Mouse (Mus musculus) adrenal gland (tissue): ENCODE results near the gene Atp6ap2.
"Not testable (repeated sequence)": the region's sequence is repeated elsewhere in the genome, so short reads cannot be mapped to it uniquely, and the experiment has no call there.

Experiments
- intact Hi-C: fragments of 180-260 bp; cut with DNase I; formaldehyde crosslinking; loops from one replicate; pipeline ENCODE4 v1.15.1; 2025
- long read RNA-seq, 2 experiments: library from polyadenylated mRNA; unstranded; transcript quantifications; one replicate each; pipeline ENCODE4 v2.0.0; 2020; ENCODE audit warnings: borderline replicate concordance in 1 of 2; ENCODE audit not compliant: insufficient replicate concordance in 1 of 2

Gene Atp6ap2
- long read RNA-seq, experiment 1, transcript Atp6ap2-201 (9 exons, 2,324 nt), result major isoform, 81 of 85 reads
- long read RNA-seq, experiment 1, partial matches to known transcripts, result 3 of 85 reads
- long read RNA-seq, experiment 1, other reads (novel, unspliced or antisense), result 1 of 85 reads
- long read RNA-seq, experiment 2, transcript Atp6ap2-201 (9 exons, 2,324 nt), result major isoform, 108 of 114 reads
- long read RNA-seq, experiment 2, partial matches to known transcripts, result 4 of 114 reads
- long read RNA-seq, experiment 2, other reads (novel, unspliced or antisense), result 2 of 114 reads

- intact Hi-C loops, result no loop called here
These were observed at the start of gene Atp6ap2 for GRCm38 (mm10) chrX:12587192-12587957. Atp6ap2 (plus strand) TSS chrX:12587801.

GRCm38 (mm10) chrX:12544417-12544816 lies 43.2 kb upstream of the Atp6ap2 start:
- intact Hi-C loops, result loop anchor here (10.0 kb wide), 1 partner anchor 100 kb away; no protein-coding TSS in a partner anchor

- intact Hi-C loops, result no loop called here
These were observed 30.5 kb upstream of the Atp6ap2 start for GRCm38 (mm10) chrX:12557086-12557485.

- intact Hi-C loops, result no loop called here
These were observed 16.2 kb upstream of the Atp6ap2 start for GRCm38 (mm10) chrX:12571407-12571806.

- intact Hi-C loops, result no loop called here
These were observed 9.7 kb upstream of the Atp6ap2 start for GRCm38 (mm10) chrX:12577936-12578335.

- intact Hi-C loops, result no loop called here
These were observed 9.2 kb upstream of the Atp6ap2 start for GRCm38 (mm10) chrX:12578339-12578868.

GRCm38 (mm10) chrX:12583261-12583660 lies 4.3 kb upstream of the Atp6ap2 start:
- intact Hi-C loops, result no loop called here

- intact Hi-C loops, result no loop called here
These were observed 356 bp downstream of the Atp6ap2 start for GRCm38 (mm10) chrX:12587958-12588355.

GRCm38 (mm10) chrX:12591401-12591943 lies 3.9 kb downstream of the Atp6ap2 start:
- intact Hi-C loops, result no loop called here

GRCm38 (mm10) chrX:12592011-12592410 lies 4.4 kb downstream of the Atp6ap2 start:
- intact Hi-C loops, result no loop called here

GRCm38 (mm10) chrX:12593824-12594223 lies 6.2 kb downstream of the Atp6ap2 start:
- intact Hi-C loops, result no loop called here

GRCm38 (mm10) chrX:12610541-12610940 lies 22.9 kb downstream of the Atp6ap2 start:
- intact Hi-C loops, result not testable (repeated sequence)

- intact Hi-C loops, result no loop called here
These were observed 23.6 kb downstream of the Atp6ap2 start for GRCm38 (mm10) chrX:12611211-12611610.

GRCm38 (mm10) chrX:12612360-12612759 lies 24.8 kb downstream of the Atp6ap2 start:
- intact Hi-C loops, result not testable (repeated sequence)

- intact Hi-C loops, result no loop called here
These were observed 37.5 kb downstream of the Atp6ap2 start for GRCm38 (mm10) chrX:12625131-12625530.

- intact Hi-C loops, result loop anchor here (10.0 kb wide), 1 partner anchor 100 kb away; no protein-coding TSS in a partner anchor
These were observed 57.4 kb downstream of the Atp6ap2 start for GRCm38 (mm10) chrX:12644976-12645375.

- intact Hi-C loops, result loop anchor here (10.0 kb wide), 1 partner anchor 101 kb away; no protein-coding TSS in a partner anchor
These were observed 58.1 kb downstream of the Atp6ap2 start for GRCm38 (mm10) chrX:12645531-12646304.

- intact Hi-C loops, result no loop called here
These were observed 64.3 kb downstream of the Atp6ap2 start for GRCm38 (mm10) chrX:12651906-12652305.

GRCm38 (mm10) chrX:12653879-12654278 lies 66.3 kb downstream of the Atp6ap2 start:
- intact Hi-C loops, result no loop called here
